Mouse (Mus musculus) CH12.LX (cell line): ENCODE data around the gene Plcxd2. TPM values are rescaled to one million over a fixed set of nuclear protein-coding genes. Genes with fewer than 3 reads are reported as not detected.

Source experiments
- DNase-seq: peaks from one replicate; pipeline ENCODE4 v3.0.0-alpha.2; 2013; ENCODE audit errors: extremely low read depth
- H3K27ac ChIP-seq: 2 replicates; pipeline ENCODE4 v1.5.1; 2012; ENCODE audit warnings: low read depth, mild to moderate bottlenecking, control low read depth, moderate library complexity; ENCODE audit not compliant: insufficient read depth
- H3K27me3 ChIP-seq: replicated peaks from 2 replicates; pipeline ENCODE3; 2012; ENCODE audit warnings: inconsistent platforms
- H3K36me3 ChIP-seq, 2 experiments: replicated peaks in 1 of 2; 2 replicates each; pipeline versions ENCODE3 to v1.6.1; 2012; ENCODE audit warnings: inconsistent platforms in 1 of 2, low read length in 1 of 2, mild to moderate bottlenecking in 1 of 2, mixed read lengths in 1 of 2, moderate library complexity in 1 of 2; ENCODE audit not compliant: control insufficient read depth in 1 of 2, insufficient read depth in 1 of 2
- H3K4me1 ChIP-seq, 2 experiments: 2 replicates each; pipeline ENCODE4 v1.6.1; 2012; ENCODE audit warnings: inconsistent platforms in 1 of 2, moderate library complexity in 1 of 2; ENCODE audit not compliant: insufficient read depth in 2 of 2, control insufficient read depth in 1 of 2
- H3K4me2 ChIP-seq: 2 replicates; pipeline ENCODE4 v1.6.1; 2012; ENCODE audit warnings: low read depth, mild to moderate bottlenecking, control low read depth; ENCODE audit not compliant: poor library complexity, insufficient read depth, severe bottlenecking
- H3K4me3 ChIP-seq, 3 experiments: fragments of 150-350 bp in 1 of 3; sonication (generic) in 1 of 3; replicated peaks in 1 of 3; 2 replicates each; pipeline versions ENCODE3 to v1.5.1; 2011 to 2012; ENCODE audit warnings: low read depth in 2 of 3, low read length in 2 of 3, mild to moderate bottlenecking in 2 of 3, moderate library complexity in 2 of 3, control low read depth in 1 of 3, improper control_type of control experiment in 1 of 3, inconsistent platforms in 1 of 3, mixed read lengths in 1 of 3; ENCODE audit not compliant: poor library complexity in 1 of 3
- H3K79me2 ChIP-seq: replicated peaks from 2 replicates; pipeline ENCODE4 v1.6.1; 2012; ENCODE audit warnings: mild to moderate bottlenecking, moderate library complexity; ENCODE audit not compliant: control insufficient read depth, poor library complexity, insufficient read depth, severe bottlenecking; ENCODE audit errors: extremely low read depth
- H3K9ac ChIP-seq: 2 replicates; pipeline ENCODE4 v1.6.1; 2012; ENCODE audit warnings: low read depth, mild to moderate bottlenecking, control low read depth, moderate library complexity; ENCODE audit not compliant: insufficient read depth
- H3K9me3 ChIP-seq: replicated peaks from 2 replicates; pipeline ENCODE3; 2012; ENCODE audit warnings: low read length, inconsistent platforms, mixed read lengths
- BHLHE40 ChIP-seq: IDR thresholded peaks from 2 replicates; pipeline ENCODE4 v1.6.1; 2011; ENCODE audit warnings: mild to moderate bottlenecking, low read depth, low read length, improper control_type of control experiment
- CHD1 ChIP-seq: IDR thresholded peaks from 2 replicates; pipeline ENCODE4 v1.6.1; 2012; ENCODE audit warnings: low read depth, low read length, improper control_type of control experiment, inconsistent platforms
- CTCF ChIP-seq, 2 experiments: IDR thresholded peaks in 1 of 2; conservative IDR thresholded peaks in 1 of 2; 2 replicates each; pipeline ENCODE4 v1.5.1; 2011 to 2012; ENCODE audit warnings: low read depth in 2 of 2, low read length in 2 of 2, improper control_type of control experiment in 1 of 2, inconsistent platforms in 1 of 2, mild to moderate bottlenecking in 1 of 2, moderate library complexity in 1 of 2
- E2F4 ChIP-seq: IDR thresholded peaks from 2 replicates; pipeline ENCODE4 v1.6.1; 2011; ENCODE audit warnings: low read depth, low read length, improper control_type of control experiment; ENCODE audit not compliant: insufficient replicate concordance
- ELF1 ChIP-seq: IDR thresholded peaks from 2 replicates; pipeline ENCODE4 v1.6.1; 2014; ENCODE audit warnings: low read depth, mild to moderate bottlenecking, inconsistent platforms, low read length, improper control_type of control experiment
- ETS1 ChIP-seq: conservative IDR thresholded peaks from 2 replicates; pipeline ENCODE4 v1.6.1; 2012; ENCODE audit warnings: low read depth, mild to moderate bottlenecking, inconsistent platforms, low read length, improper control_type of control experiment, moderate library complexity
- GABPA ChIP-seq: IDR thresholded peaks from 2 replicates; pipeline ENCODE4 v1.6.1; 2012; ENCODE audit warnings: low read depth, low read length, improper control_type of control experiment, inconsistent platforms; ENCODE audit not compliant: insufficient replicate concordance
- MXI1 ChIP-seq: IDR thresholded peaks from 2 replicates; pipeline ENCODE4 v1.6.1; 2011; ENCODE audit warnings: mild to moderate bottlenecking, low read depth, low read length, improper control_type of control experiment
- NRF1 ChIP-seq: IDR thresholded peaks from 2 replicates; pipeline ENCODE4 v1.6.1; 2014; ENCODE audit warnings: low read depth, mild to moderate bottlenecking, inconsistent platforms, low read length, improper control_type of control experiment, moderate library complexity
- PAX5 ChIP-seq: IDR thresholded peaks from 2 replicates; pipeline ENCODE4 v1.6.1; 2012; ENCODE audit warnings: low read length, inconsistent platforms, mixed read lengths
- RCOR1 ChIP-seq: conservative IDR thresholded peaks from 2 replicates; pipeline ENCODE4 v1.6.1; 2012; ENCODE audit warnings: low read depth, mild to moderate bottlenecking, inconsistent platforms, low read length, improper control_type of control experiment
- SIN3A ChIP-seq: IDR thresholded peaks from 2 replicates; pipeline ENCODE4 v1.6.1; 2012; ENCODE audit warnings: low read length, improper control_type of control experiment, inconsistent platforms
- UBTF ChIP-seq: IDR thresholded peaks from 2 replicates; pipeline ENCODE4 v1.6.1; 2012; ENCODE audit warnings: low read depth, mild to moderate bottlenecking, inconsistent platforms, low read length, improper control_type of control experiment, moderate library complexity
- ZMIZ1 ChIP-seq: IDR thresholded peaks from 2 replicates; pipeline ENCODE4 v1.6.1; 2012; ENCODE audit warnings: low read depth, mild to moderate bottlenecking, inconsistent platforms, low read length, improper control_type of control experiment
- ZNF384 ChIP-seq: IDR thresholded peaks from 2 replicates; pipeline ENCODE4 v1.6.1; 2012; ENCODE audit warnings: low read depth, low read length, improper control_type of control experiment, inconsistent platforms
- dilution Hi-C: fragments of 300-500 bp; cut with MboI; formaldehyde crosslinking; loops from 2 replicates; pipeline ENCODE4 v1.14.3; 2020; ENCODE audit warnings: low sequenced_read_pairs; ENCODE audit not compliant: extremely low pct_unique_long_range_greater_than_20kb, extremely low pct_ligation_motif_present
- in situ Hi-C: fragments of 300-500 bp; cut with MboI; formaldehyde crosslinking; loops from 3 replicates; pipeline ENCODE4 v1.14.3; 2019; ENCODE audit warnings: low sequenced_read_pairs, low pct_ligation_motif_present, low pct_unique_long_range_greater_than_20kb, mixed read lengths
- polyA plus RNA-seq: library from polyadenylated mRNA; unstranded; fragments of >175 nt; gene quantifications from 2 replicates; pipeline ENCODE4 v1.2.1, GENCODE M21; 2012; ENCODE audit warnings: low read depth; ENCODE audit not compliant: insufficient read length
- total RNA-seq, 2 experiments: library from RNA; depleted of rRNA; stranded (reverse); fragments of 300-350 nt in 1 of 2; fragments of >200 nt in 1 of 2; gene quantifications; 2 replicates each; pipeline ENCODE4 v1.2.3; 2012 to 2014

The Plcxd2 gene
- total and polyA plus RNA-seq, 3 experiments, result not detected

DNA sequence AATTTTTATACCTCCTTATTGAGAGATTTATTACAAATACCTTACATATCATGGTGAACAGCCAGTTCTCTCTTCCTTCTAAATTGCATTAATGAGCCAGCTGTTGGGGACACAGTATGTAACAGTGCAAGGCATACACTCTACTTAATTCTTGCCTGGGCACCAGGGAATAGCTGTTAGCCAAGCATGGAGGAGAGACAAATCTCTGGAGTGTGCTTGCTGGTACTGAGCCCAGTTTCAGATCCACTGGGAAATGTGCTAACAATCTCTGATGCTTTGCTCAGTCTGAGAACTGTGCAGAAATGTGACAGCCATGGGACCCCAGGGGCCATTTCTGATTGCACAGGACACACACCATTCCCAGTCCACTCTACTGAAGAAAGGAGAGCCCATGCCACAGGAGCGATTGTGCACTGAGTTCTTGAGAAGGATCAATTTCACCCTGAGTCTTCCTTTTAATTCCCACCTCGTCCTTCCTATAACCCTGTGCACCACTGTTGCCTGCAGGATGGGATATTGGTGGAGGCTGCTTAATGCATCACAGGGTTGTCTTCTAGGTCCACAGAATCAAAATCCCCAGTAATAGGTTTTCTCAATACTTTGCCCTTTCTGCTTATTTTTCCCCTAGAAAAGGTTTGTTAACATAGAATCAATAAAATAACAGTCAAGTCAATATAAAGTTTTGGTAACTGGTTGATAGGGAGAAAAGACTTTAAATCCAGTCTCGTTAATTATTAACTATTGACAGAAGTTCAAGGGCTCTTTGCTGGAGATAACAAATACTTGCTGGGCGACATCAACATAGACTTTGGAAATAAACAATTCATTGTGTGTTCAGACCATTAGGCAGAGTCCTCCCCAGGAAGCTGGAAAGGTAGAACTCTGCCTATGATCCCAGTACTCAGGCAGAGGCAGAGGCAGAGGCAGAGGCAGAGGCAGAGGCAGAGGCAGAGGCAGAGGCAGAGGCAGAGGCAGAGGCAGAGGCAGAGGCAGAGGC is 25.1 kb downstream of the Plcxd2 start:
- Histone ChIP-seq H3K4me2 (no peak overlapping the region), H3K4me3 (no peak overlapping the region), H3K9ac (no peak overlapping the region), H3K79me2 (no peaks in the 10 kb centered on the region), H3K27me3 (no peaks in the 10 kb centered on the region), H3K27ac (no peak overlapping the region), H3K9me3 (no peaks in the 10 kb centered on the region), H3K4me1 (peaks cover 0 to 3% of the 10 kb centered on the region in 2 experiments; a peak in 1 of 4 replicates), H3K36me3 (no peaks in the 10 kb centered on the region)
- in situ Hi-C loops, result no loop called here
- dilution Hi-C loops, result no loop called here
- TF ChIP-seq E2F4, result no peak
- TF ChIP-seq ETS1, result no peak
- no peak for TF ChIP-seq NRF1
- TF ChIP-seq CTCF (conservative IDR thresholded peaks at IDR 0.05 in 1 of 2, IDR thresholded peaks at IDR 0.05 in 1 of 2; ENCODE audit: low read depth in 2 of 2, low read length in 2 of 2), result no peak
- no peak for TF ChIP-seq ZMIZ1
- no peak for TF ChIP-seq GABPA
- no peak for TF ChIP-seq MXI1
- no peak for TF ChIP-seq RCOR1
- TF ChIP-seq SIN3A, result no peak
- DNase-seq, result no peak

DNA sequence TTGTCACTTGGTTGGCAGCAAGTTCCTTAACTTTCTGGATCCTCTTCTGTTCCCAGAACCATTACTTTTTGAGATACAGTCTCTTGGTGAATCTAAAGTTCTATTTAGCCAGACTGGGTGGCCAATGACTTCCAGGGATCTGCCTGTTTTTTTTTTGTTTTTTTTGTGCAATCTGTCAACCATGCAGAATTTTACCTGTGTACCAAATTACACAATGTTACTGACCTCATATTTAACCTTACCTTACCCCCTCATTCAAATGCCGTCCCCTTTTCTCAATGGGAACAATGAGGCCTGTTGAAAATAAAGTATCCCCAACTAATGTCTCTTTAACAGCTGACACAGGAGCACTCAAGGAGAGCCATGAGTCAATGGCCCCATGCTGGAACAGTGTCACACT is 33.8 kb downstream of the Plcxd2 start:
- no peak overlapping the region for H3K27ac ChIP-seq
- in situ Hi-C loops, result no loop called here
- H3K79me2 ChIP-seq, result no peaks in the 10 kb centered on the region
- dilution Hi-C loops, result no loop called here
- H3K4me1 ChIP-seq, result 0 out of 4 replicates have a peak, but pooled peaks cover 0 to 4% of the 10 kb centered on the region in 2 experiments
- H3K36me3 ChIP-seq, result no peaks in the 10 kb centered on the region
- no peak overlapping the region for H3K4me3 ChIP-seq
- no peaks in the 10 kb centered on the region for H3K27me3 ChIP-seq
- no peaks in the 10 kb centered on the region for H3K9me3 ChIP-seq
- H3K4me2 ChIP-seq, result no peak overlapping the region
- DNase-seq, result no peak
- no peak overlapping the region for H3K9ac ChIP-seq
- TF ChIP-seq PAX5 (no peak), CHD1 (no peak), BHLHE40 (no peak), ELF1 (no peak), ZNF384 (no peak), UBTF (no peak)
